Mouse (Mus musculus) lung, postnatal 0 days (tissue): ENCODE data around the gene Adck1. TPM values are rescaled to one million over a fixed set of nuclear protein-coding genes. Genes with fewer than 3 reads are reported as not detected.

Experiments
- ATAC-seq: fragments of 200-750 bp; cut with Nextera tagmentation; 2 replicates; pipeline ENCODE4 v1.8.0; 2017; ENCODE audit warnings: moderate library complexity
- DNase-seq: peaks from one replicate; pipeline ENCODE4 v3.0.0-alpha.2; 2016; ENCODE audit warnings: low spot score
- H3K27ac ChIP-seq: fragments of 300-500 bp; sonication (generic); 2 replicates; pipeline ENCODE4 v1.5.1; 2014; ENCODE audit warnings: antibody characterized with exemption, mild to moderate bottlenecking, low read length, mixed read lengths
- H3K27me3 ChIP-seq: fragments of 300-500 bp; sonication (generic); replicated peaks from 2 replicates; pipeline ENCODE4 v1.6.1; 2014; ENCODE audit warnings: low read length, mixed read lengths; ENCODE audit not compliant: insufficient read depth
- H3K36me3 ChIP-seq: fragments of 300-500 bp; sonication (generic); 2 replicates; pipeline ENCODE4 v1.6.1; 2014; ENCODE audit warnings: low read length, mixed read lengths; ENCODE audit not compliant: insufficient read depth
- H3K4me1 ChIP-seq: fragments of 300-500 bp; sonication (generic); 2 replicates; pipeline ENCODE4 v1.6.1; 2014; ENCODE audit warnings: antibody characterized with exemption, low read depth, low read length, mixed read lengths; ENCODE audit not compliant: insufficient read depth
- H3K4me2 ChIP-seq: fragments of 300-500 bp; sonication (generic); replicated peaks from 2 replicates; pipeline ENCODE4 v1.6.1; 2014; ENCODE audit warnings: low read depth, mild to moderate bottlenecking, low read length, moderate library complexity, mixed read lengths
- H3K4me3 ChIP-seq: fragments of 300-500 bp; sonication (generic); 2 replicates; pipeline ENCODE4 v1.5.1; 2014; ENCODE audit warnings: low read depth, low read length
- H3K9ac ChIP-seq: fragments of 300-500 bp; sonication (generic); replicated peaks from 2 replicates; pipeline ENCODE4 v1.6.1; 2014; ENCODE audit warnings: low read depth, mild to moderate bottlenecking
- H3K9me3 ChIP-seq: fragments of 300-500 bp; sonication (generic); 2 replicates; pipeline ENCODE4 v1.6.1; 2016; ENCODE audit warnings: low read length, mixed read lengths
- CTCF ChIP-seq: IDR thresholded peaks from 2 replicates; pipeline ENCODE4 v1.5.1; 2016; ENCODE audit warnings: antibody characterized with exemption, mild to moderate bottlenecking
- EP300 ChIP-seq: IDR thresholded peaks from 2 replicates; pipeline ENCODE4 v1.6.1; 2016; ENCODE audit warnings: antibody characterized with exemption, mild to moderate bottlenecking, control low read depth
- WGBS: fragments of 180-500 bp; shearing (Covaris S2); extraction: QIAGEN DNeasy Blood & Tissue Kit; methylation state at CpG from one replicate; pipeline ENCODE4 v1.1.7; 2014; 5-methylcytosine and 5-hydroxymethylcytosine counted together
- polyA plus RNA-seq: library from polyadenylated mRNA; unstranded; fragments of >200 nt; fragmentation: Nextera tagmentation; extraction: Ambion mirVana; gene quantifications from 2 replicates; pipeline ENCODE4 v1.2.1, GENCODE M21; 2015

The Adck1 gene
- polyA plus RNA-seq, 1 experiment from 2014 or later: 12.9 TPM

DNA sequence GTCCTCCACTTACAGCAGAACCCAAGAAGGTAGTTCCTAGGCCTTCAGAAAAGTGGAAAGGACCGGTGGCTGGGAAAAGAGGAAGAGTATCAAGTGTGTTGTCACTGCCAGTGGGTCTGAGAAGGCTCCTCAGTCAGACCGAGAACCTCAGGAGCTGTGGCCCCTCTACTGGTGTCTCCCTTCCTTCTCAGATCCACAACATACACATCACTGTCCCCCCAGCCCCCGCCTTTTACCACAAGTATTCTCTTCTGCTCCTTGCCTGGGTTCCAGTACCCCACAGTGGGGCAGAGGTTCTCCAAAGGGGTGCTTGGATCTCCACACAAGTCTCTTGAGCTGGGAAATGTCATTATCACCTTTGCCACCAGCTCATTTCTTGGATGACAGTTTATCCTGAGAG is 115.5 kb downstream of the Adck1 start:
- no peaks in the 10 kb centered on the region for H3K4me1 ChIP-seq
- TF ChIP-seq EP300 (no peak), CTCF (no peak)
- H3K27ac ChIP-seq: no peak overlapping the region
- no peak overlapping the region for H3K9ac ChIP-seq
- ATAC-seq (no peak), DNase-seq (no peak)
- H3K4me3 ChIP-seq: no peak overlapping the region
- no peaks in the 10 kb centered on the region for H3K36me3 ChIP-seq
- WGBS: 93% methylated on average over 3 of the region's 3 CpGs
- H3K4me2 ChIP-seq: no peak overlapping the region
- H3K27me3 ChIP-seq: no peaks in the 10 kb centered on the region
- H3K9me3 ChIP-seq: no peaks in the 10 kb centered on the region

DNA sequence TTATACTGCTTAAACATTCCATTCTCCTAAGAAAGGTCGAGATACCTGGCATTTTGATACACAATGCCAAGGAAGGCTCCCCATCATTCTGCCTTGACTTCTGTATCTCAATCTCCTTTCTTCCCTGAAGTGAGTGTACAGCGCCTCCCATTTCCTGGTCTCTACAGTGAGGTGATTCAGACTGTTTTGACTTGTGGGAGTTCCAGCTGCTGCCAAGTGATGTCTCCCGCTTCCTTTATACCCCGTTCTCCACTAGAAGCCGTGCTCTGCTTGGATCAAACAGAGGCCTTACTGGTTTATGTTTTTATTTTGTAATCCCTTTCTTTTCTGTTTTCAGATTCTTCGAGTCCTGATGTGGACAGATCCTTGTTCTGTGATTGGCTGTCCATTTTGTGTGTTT is 116.3 kb downstream of the Adck1 start:
- WGBS: 66% methylated on average over 6 of the region's 6 CpGs
- Histone ChIP-seq H3K27me3 (no peaks in the 10 kb centered on the region), H3K4me1 (no peaks in the 10 kb centered on the region), H3K9me3 (no peaks in the 10 kb centered on the region), H3K36me3 (no peaks in the 10 kb centered on the region), H3K27ac (no peak overlapping the region), H3K4me2 (no peak overlapping the region), H3K9ac (no peak overlapping the region), H3K4me3 (no peak overlapping the region)
- no peak for TF ChIP-seq CTCF
- ATAC-seq (no peak), DNase-seq (no peak)

DNA sequence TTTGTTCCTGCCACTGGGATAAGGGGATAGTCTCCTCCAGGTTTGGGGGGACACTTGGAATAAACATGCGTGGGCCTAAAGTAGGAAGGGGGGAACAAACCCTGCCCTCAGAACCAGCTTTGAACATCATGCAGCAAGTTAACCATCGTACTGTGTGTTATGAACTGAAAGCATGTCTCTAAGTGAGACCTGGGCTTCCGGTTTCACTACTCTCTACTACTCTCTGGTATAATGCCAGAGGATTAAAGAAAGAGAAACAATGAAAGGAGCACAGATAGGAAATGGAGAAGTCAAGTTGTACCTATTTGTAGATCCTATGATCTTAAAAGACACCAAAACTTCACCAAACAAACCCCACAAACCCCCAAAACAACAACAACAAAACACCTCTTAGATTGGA is 121.3 kb downstream of the Adck1 start:
- no peaks in the 10 kb centered on the region for H3K4me1 ChIP-seq
- H3K36me3 ChIP-seq: no peaks in the 10 kb centered on the region
- no peak overlapping the region for H3K9ac ChIP-seq
- H3K4me3 ChIP-seq: no peak overlapping the region
- no peaks in the 10 kb centered on the region for H3K27me3 ChIP-seq
- no peak for TF ChIP-seq EP300
- H3K27ac ChIP-seq: no peak overlapping the region
- no peaks in the 10 kb centered on the region for H3K9me3 ChIP-seq
- no peak overlapping the region for H3K4me2 ChIP-seq
- ATAC-seq (no peak), DNase-seq (no peak)
- WGBS: 73% methylated on average over 3 of the region's 3 CpGs

- no peak overlapping the region for H3K4me2 ChIP-seq
- DNase-seq: no peak
- no peaks in the 10 kb centered on the region for H3K27me3 ChIP-seq
- H3K9ac ChIP-seq: no peak overlapping the region
- TF ChIP-seq CTCF: no peak
- TF ChIP-seq EP300: no peak
- 61% methylated on average over 2 of the region's 2 CpGs for WGBS
- H3K36me3 ChIP-seq: no peaks in the 10 kb centered on the region
- no peak overlapping the region for H3K4me3 ChIP-seq
- ATAC-seq: no peak
- H3K27ac ChIP-seq: no peak overlapping the region
- no peaks in the 10 kb centered on the region for H3K4me1 ChIP-seq
- no peaks in the 10 kb centered on the region for H3K9me3 ChIP-seq
Observed at GRCm38 (mm10) chr12:88490881-88491280, 130.5 kb downstream of the Adck1 start.

Other genes with a start within 250 kb of the Adck1 start
- gene Gm10436, start 178.4 kb upstream of the Adck1 start, polyA plus RNA-seq: not detected in 2 replicates
- not detected in 2 replicates for gene Gm8332, start 110.5 kb upstream of the Adck1 start, polyA plus RNA-seq
- gene Gm5662, start 86.1 kb upstream of the Adck1 start, polyA plus RNA-seq: not detected in 2 replicates
- not detected in 2 replicates for gene Gm5039, start 36.5 kb upstream of the Adck1 start, polyA plus RNA-seq